ENCODE assay signal across 16 mouse cellular contexts in the genomic region with DNA sequence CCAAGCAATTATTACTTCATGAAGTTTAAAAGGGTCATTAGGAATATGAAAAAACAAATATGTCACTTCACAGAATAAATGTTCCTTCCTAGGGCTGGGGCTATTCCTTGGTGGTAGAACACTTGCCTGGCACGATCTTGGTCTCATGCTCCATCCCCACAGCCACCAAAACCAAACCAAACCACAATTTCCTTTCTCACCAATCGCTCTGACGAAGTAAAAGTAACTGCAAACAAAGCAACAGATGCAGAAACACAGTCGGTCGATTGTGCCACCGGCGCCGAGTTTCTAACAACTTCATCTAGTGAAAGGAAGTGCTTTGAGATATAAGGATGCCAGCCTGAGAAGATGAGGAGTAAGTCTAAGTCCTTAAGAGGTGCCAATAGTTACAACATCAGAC. TPM values are rescaled to one million over a fixed set of nuclear protein-coding genes. Genes with fewer than 3 reads are reported as not detected.
DNase-seq lines count a peak whose midpoint lies in the region; ATAC-seq lines count a peak whose summit lies in the region.
"Had no signal": no experiment of that assay in that cellular context is flagged by ENCODE, and none has a peak within 500 bp of the region (broad histone marks: within the 10 kb centered on the region; RNA-seq: fewer than 3 reads in every experiment).

No protein-coding gene starts in this region.

- no peak overlapping the region for H3K9ac ChIP-seq in heart, embryonic 12.5 days
- H3K9ac ChIP-seq: intestine, embryonic 15.5 days; liver, embryonic 15.5 days; neural tube, embryonic 13.5 days had no signal

- intact Hi-C loops in heart, postnatal 25 days (cut with DNase I) = no loop called here

- peak overlapping the region; percentile 65 for H3K27ac ChIP-seq in heart, embryonic 12.5 days (ENCODE audit: poor library complexity, severe bottlenecking)
- H3K27ac ChIP-seq: intestine, embryonic 15.5 days; liver, embryonic 15.5 days; neural tube, embryonic 13.5 days had no signal

- no peaks in the 10 kb centered on the region for H3K9me3 ChIP-seq in heart, embryonic 12.5 days (replicated peaks)
- H3K9me3 ChIP-seq: intestine, embryonic 15.5 days; liver, embryonic 15.5 days; neural tube, embryonic 13.5 days had no signal

- no peak for ATAC-seq in heart, embryonic 12.5 days (ENCODE audit: insufficient number of reproducible peaks, low FRiP score)
- ATAC-seq in common myeloid progenitor, adult 5-6 weeks (replicated peaks; ENCODE audit: low read depth, poor library complexity, severe bottlenecking) = peak; percentile 66
- ATAC-seq in neutrophil, adult 5-6 weeks (ENCODE audit: extremely low read depth, insufficient number of reproducible peaks, low FRiP score, poor library complexity, severe bottlenecking) = peak; percentile 23; the same call in 1 of the 2 replicates
- ATAC-seq: forebrain, embryonic 14.5 days; intestine, embryonic 15.5 days had no signal

- WGBS in heart, embryonic 12.5 days = 91% methylated on average over 8 of the region's 8 CpGs

- no peak overlapping the region for H3K4me3 ChIP-seq in heart, embryonic 12.5 days
- H3K4me3 ChIP-seq: intestine, embryonic 15.5 days; liver, embryonic 15.5 days; neural tube, embryonic 13.5 days had no signal

- no peaks in the 10 kb centered on the region for H3K27me3 ChIP-seq in heart, embryonic 12.5 days (replicated peaks)
- H3K27me3 ChIP-seq: intestine, embryonic 15.5 days; liver, embryonic 15.5 days; neural tube, embryonic 13.5 days had no signal

- peaks cover 24% of the 10 kb centered on the region for H3K4me1 ChIP-seq in heart, embryonic 12.5 days (replicated peaks)
- H3K4me1 ChIP-seq: intestine, embryonic 15.5 days; liver, embryonic 15.5 days had no signal

- H3K4me2 ChIP-seq in heart, embryonic 12.5 days = no peak overlapping the region
- H3K4me2 ChIP-seq: intestine, embryonic 15.5 days; liver, embryonic 15.5 days; neural tube, embryonic 13.5 days had no signal

- no peak for DNase-seq in heart, postnatal 25 days (ENCODE audit: low spot score)
- peak; percentile 69 for DNase-seq in 416B (ENCODE audit: low read depth)
- DNase-seq in right cerebral cortex, postnatal 25 days = no peak
- DNase-seq in ovary, postnatal 36 days (ENCODE audit: low spot score) = no peak
- DNase-seq in cerebellum, adult 18-20 months = no peak
- DNase-seq: cerebellum, adult 11-12 months; heart, postnatal 10 days; kidney, postnatal 25 days; midbrain, embryonic 14.5 days had no signal

- peaks cover 19% of the 10 kb centered on the region for H3K36me3 ChIP-seq in heart, embryonic 12.5 days

RNA-seq across cellular contexts. Expression of a gene that starts 20.6 kb away (rescaled TPM):
- polyA plus RNA-seq in heart, embryonic 12.5 days (2016; fragmentation: Nextera tagmentation; extraction: Ambion mirVana) = 26.7 and 27.6 TPM in 2 replicates
- 10 to 100 TPM; 15.5 to 17.1 TPM for total RNA-seq in heart, postnatal 25 days (2021)
- 23.5 and 24.3 TPM in 2 replicates for total RNA-seq in common myeloid progenitor, adult 5-6 weeks (2017)
- 15.5 and 16.6 TPM in 2 replicates for total RNA-seq in neutrophil, adult 5-6 weeks (2017)

RNA-seq across cellular contexts. Expression of a gene that starts 21.6 kb away (rescaled TPM):
- polyA plus RNA-seq in heart, embryonic 12.5 days (2016; fragmentation: Nextera tagmentation; extraction: Ambion mirVana) = 213 and 218 TPM in 2 replicates
- 100 to 1,000 TPM; 181 to 182 TPM for total RNA-seq in heart, postnatal 25 days (2021)
- 132 and 152 TPM in 2 replicates for total RNA-seq in common myeloid progenitor, adult 5-6 weeks (2017)
- 12.7 and 20.3 TPM in 2 replicates for total RNA-seq in neutrophil, adult 5-6 weeks (2017)
